In genomic region chr7:127589637-127590036, GRCm38 (mm10) we compare ENCODE assay signal across 8 mouse cellular contexts. TPM values are rescaled to one million over a fixed set of nuclear protein-coding genes. Genes with fewer than 3 reads are reported as not detected.
DNase-seq lines count a peak whose midpoint lies in the region; ATAC-seq and TF ChIP-seq lines count a peak whose summit lies in the region.

No protein-coding gene starts in this region.

- peaks cover 49 to 68% of the 10 kb centered on the region in 2 experiments for H3K36me3 ChIP-seq in CH12.LX (replicated peaks in 1 of 2; ENCODE audit: control insufficient read depth in 1 of 2, insufficient read depth in 1 of 2, low read length in 1 of 2)
- H3K36me3 ChIP-seq in forebrain, postnatal 0 days (ENCODE audit: insufficient read depth), result peaks cover 52% of the 10 kb centered on the region
- H3K36me3 ChIP-seq in liver, embryonic 16.5 days (ENCODE audit: control insufficient read depth, insufficient read depth), result peaks cover 45% of the 10 kb centered on the region

- in situ Hi-C loops in CH12.LX (cut with MboI; ENCODE audit: low pct_ligation_motif_present, low pct_unique_long_range_greater_than_20kb, low sequenced_read_pairs), result no loop called here

- dilution Hi-C loops in CH12.LX (cut with MboI; ENCODE audit: extremely low pct_ligation_motif_present, extremely low pct_unique_long_range_greater_than_20kb, low sequenced_read_pairs), result no loop called here

- no peak for TF ChIP-seq CTCF in CH12.LX (conservative IDR thresholded peaks at IDR 0.05 in 1 of 2, IDR thresholded peaks at IDR 0.05 in 1 of 2; ENCODE audit: low read depth in 2 of 2, low read length in 2 of 2)
- no peak for TF ChIP-seq CTCF in forebrain, postnatal 0 days (IDR thresholded peaks at IDR 0.05; ENCODE audit: low read depth)

- peaks cover 7 to 63% of the 10 kb centered on the region in 2 experiments; a peak in 3 of 4 replicates for H3K4me1 ChIP-seq in CH12.LX (ENCODE audit: control insufficient read depth in 1 of 2, insufficient read depth in 2 of 2)
- no peaks in the 10 kb centered on the region for H3K4me1 ChIP-seq in forebrain, postnatal 0 days (ENCODE audit: insufficient read depth)
- peaks cover 38% of the 10 kb centered on the region for H3K4me1 ChIP-seq in liver, embryonic 16.5 days (ENCODE audit: control insufficient read depth, low read depth, low read length)

- peaks cover 13% of the 10 kb centered on the region for H3K79me2 ChIP-seq in CH12.LX (replicated peaks; ENCODE audit: control insufficient read depth, extremely low read depth, insufficient read depth, poor library complexity, severe bottlenecking)

- H3K27ac ChIP-seq in CH12.LX (ENCODE audit: insufficient read depth, low read depth), result no peak overlapping the region
- no peak overlapping the region for H3K27ac ChIP-seq in forebrain, postnatal 0 days (ENCODE audit: low read depth, low read length)
- H3K27ac ChIP-seq in liver, embryonic 16.5 days (ENCODE audit: low read length), result no peak overlapping the region

- 93% methylated on average over 9 of the region's 9 CpGs for WGBS in forebrain, postnatal 0 days
- WGBS in liver, embryonic 16.5 days (ENCODE audit: insufficient replicate concordance), result 89% methylated on average over 9 of the region's 9 CpGs

- DNase-seq in heart, adult 11 months, result peak; percentile 91
- no peak for DNase-seq in heart, adult 9 months (ENCODE audit: low spot score in 2 of 2)
- no peak for DNase-seq in CH12.LX (ENCODE audit: extremely low read depth)
- no peak for DNase-seq in forebrain, postnatal 0 days
- no peak for DNase-seq in cerebellum, postnatal 10 days
- DNase-seq in frontal cortex, postnatal 36 days (ENCODE audit: low spot score in 2 of 2), result no peak

- TF ChIP-seq RAD21 in CH12.LX (IDR thresholded peaks at IDR 0.05; ENCODE audit: low read depth, low read length), result no peak

- H3K27me3 ChIP-seq in CH12.LX (replicated peaks), result no peaks in the 10 kb centered on the region
- no peaks in the 10 kb centered on the region for H3K27me3 ChIP-seq in forebrain, postnatal 0 days (ENCODE audit: insufficient read depth, low read length)
- no peaks in the 10 kb centered on the region for H3K27me3 ChIP-seq in liver, embryonic 16.5 days (ENCODE audit: control insufficient read depth, insufficient read depth, low read depth, low read length)

- no peak for TF ChIP-seq EP300 in CH12.LX (IDR thresholded peaks at IDR 0.05; ENCODE audit: low read length)

- H3K4me3 ChIP-seq in CH12.LX (replicated peaks in 1 of 3; ENCODE audit: low read depth in 2 of 3, low read length in 2 of 3, poor library complexity in 1 of 3), result peak overlapping the region; percentile 86 to 97 (median 87)
- H3K4me3 ChIP-seq in forebrain, postnatal 0 days (ENCODE audit: low read depth, low read length), result peak overlapping the region; percentile 82
- peak overlapping the region; percentile 92 for H3K4me3 ChIP-seq in liver, embryonic 16.5 days (ENCODE audit: low read depth, low read length)

- TF ChIP-seq POLR2A in CH12.LX (IDR thresholded peaks at IDR 0.05; ENCODE audit: low read depth, low read length), result no peak

- H3K4me2 ChIP-seq in CH12.LX (ENCODE audit: insufficient read depth, low read depth, poor library complexity, severe bottlenecking), result peak overlapping the region; percentile 34
- H3K4me2 ChIP-seq in forebrain, postnatal 0 days (ENCODE audit: low read depth), result peak overlapping the region; percentile 76
- peak overlapping the region; percentile 97 for H3K4me2 ChIP-seq in liver, embryonic 16.5 days (ENCODE audit: low read depth, low read length)

- 0 out of 2 replicates have a peak overlapping the region, but pooled peaks have one; percentile 86 for H3K9ac ChIP-seq in CH12.LX (ENCODE audit: insufficient read depth, low read depth)
- H3K9ac ChIP-seq in forebrain, postnatal 0 days, result no peak overlapping the region
- H3K9ac ChIP-seq in liver, embryonic 16.5 days (ENCODE audit: low read depth, low read length), result no peak overlapping the region

- no peaks in the 10 kb centered on the region for H3K9me3 ChIP-seq in CH12.LX (replicated peaks; ENCODE audit: low read length)
- H3K9me3 ChIP-seq in forebrain, postnatal 0 days (ENCODE audit: low read length), result no peaks in the 10 kb centered on the region
- no peaks in the 10 kb centered on the region for H3K9me3 ChIP-seq in liver, embryonic 16.5 days (replicated peaks; ENCODE audit: control insufficient read depth, low read length)

- no peak for ATAC-seq in forebrain, postnatal 0 days
- no peak for ATAC-seq in liver, embryonic 16.5 days (ENCODE audit: low read depth)
- no peak for ATAC-seq in activated CD4-positive, CD25-positive, alpha-beta regulatory T cell, adult 4 months

TF ChIP-seq in CH12.LX, 34 proteins besides CTCF, POLR2A, EP300 and RAD21:
- no peak for TF ChIP-seq MAZ (IDR thresholded peaks at IDR 0.05; ENCODE audit: low read depth, low read length)
- TF ChIP-seq JUN (IDR thresholded peaks at IDR 0.05; ENCODE audit: insufficient read depth, low read depth, low read length), result no peak
- TF ChIP-seq USF2 (conservative IDR thresholded peaks at IDR 0.05; ENCODE audit: low read depth, low read length), result no peak
- TF ChIP-seq CHD2 (IDR thresholded peaks at IDR 0.05; ENCODE audit: low read length), result no peak
- TF ChIP-seq RCOR1 (conservative IDR thresholded peaks at IDR 0.05; ENCODE audit: low read depth, low read length), result no peak
- TF ChIP-seq KAT2A (IDR thresholded peaks at IDR 0.05; ENCODE audit: insufficient replicate concordance, low read length), result no peak
- no peak for TF ChIP-seq ELF1 (IDR thresholded peaks at IDR 0.05; ENCODE audit: low read depth, low read length)
- no peak for TF ChIP-seq IRF4 (IDR thresholded peaks at IDR 0.05; ENCODE audit: low read depth, low read length)
- no peak for TF ChIP-seq USF1 (IDR thresholded peaks at IDR 0.05; ENCODE audit: low read depth, low read length)
- TF ChIP-seq NELFE (IDR thresholded peaks at IDR 0.05; ENCODE audit: low read depth, low read length), result no peak
- no peak for TF ChIP-seq MXI1 (IDR thresholded peaks at IDR 0.05; ENCODE audit: low read depth, low read length)
- TF ChIP-seq NRF1 (IDR thresholded peaks at IDR 0.05; ENCODE audit: low read depth, low read length), result no peak
- no peak for TF ChIP-seq UBTF (IDR thresholded peaks at IDR 0.05; ENCODE audit: low read depth, low read length)
- no peak for TF ChIP-seq TBP (conservative IDR thresholded peaks at IDR 0.05; ENCODE audit: low read depth, low read length)
- no peak for TF ChIP-seq GABPA (IDR thresholded peaks at IDR 0.05; ENCODE audit: insufficient replicate concordance, low read depth, low read length)
- TF ChIP-seq MEF2A (IDR thresholded peaks at IDR 0.05; ENCODE audit: borderline replicate concordance, low read depth, low read length), result no peak
- no peak for TF ChIP-seq MYC (IDR thresholded peaks at IDR 0.05; ENCODE audit: low read depth, low read length)

RNA-seq across cellular contexts. Expression of gene Rnf40, which starts 1.1 kb away (rescaled TPM):
- total RNA-seq in CH12.LX (2012; rRNA removed) (48.6 and 50.9 TPM in 2 replicates), CH12.LX (2014; rRNA removed) (39.3 and 40.6 TPM in 2 replicates)
- polyA plus RNA-seq in CH12.LX (2012; ENCODE audit: insufficient read length, low read depth), result 73.0 and 95.2 TPM in 2 replicates
- total RNA-seq in forebrain, postnatal 0 days (2014; rRNA removed), result 49.8 and 60.1 TPM in 2 replicates
- polyA plus RNA-seq in forebrain, postnatal 0 days (2015; fragmentation: Nextera tagmentation; extraction: Ambion mirVana), result 34.5 and 37.8 TPM in 2 replicates
- polyA plus RNA-seq in liver, embryonic 16.5 days (2015; fragmentation: Nextera tagmentation; extraction: Ambion mirVana), result 17.5 and 18.0 TPM in 2 replicates
- polyA plus RNA-seq in activated CD4-positive, CD25-positive, alpha-beta regulatory T cell, adult 4 months (2017; shearing (Covaris generic)), result 10 to 100 TPM; 25.3 to 26.1 TPM

RNA-seq across cellular contexts. Expression of gene Ccdc189, which starts 1.2 kb away (rescaled TPM):
- total RNA-seq in CH12.LX (2012; rRNA removed), result 2.2 and 2.9 TPM in 2 replicates
- 2.2 and 2.9 TPM in 2 replicates for total RNA-seq in CH12.LX (2014; rRNA removed)
- 2.0 and 2.1 TPM in 2 replicates for polyA plus RNA-seq in CH12.LX (2012; ENCODE audit: insufficient read length, low read depth)
- 9.0 and 11.0 TPM in 2 replicates for total RNA-seq in forebrain, postnatal 0 days (2014; rRNA removed)
- polyA plus RNA-seq in forebrain, postnatal 0 days (2015; fragmentation: Nextera tagmentation; extraction: Ambion mirVana), result 10.1 and 16.0 TPM in 2 replicates
- 5.9 and 6.5 TPM in 2 replicates for polyA plus RNA-seq in liver, embryonic 16.5 days (2015; fragmentation: Nextera tagmentation; extraction: Ambion mirVana)
- polyA plus RNA-seq in activated CD4-positive, CD25-positive, alpha-beta regulatory T cell, adult 4 months (2017; shearing (Covaris generic)), result 1 to 10 TPM in 1 of 2 experiments, under 1 TPM in 1; 0.57 to 1.4 TPM

RNA-seq across cellular contexts. Expression of gene Phkg2, which starts 16.5 kb away (rescaled TPM):
- 23.3 and 25.5 TPM in 2 replicates for total RNA-seq in CH12.LX (2012; rRNA removed)
- 33.1 and 34.7 TPM in 2 replicates for total RNA-seq in CH12.LX (2014; rRNA removed)
- 65.0 and 67.2 TPM in 2 replicates for polyA plus RNA-seq in CH12.LX (2012; ENCODE audit: insufficient read length, low read depth)
- 45.7 and 62.4 TPM in 2 replicates for total RNA-seq in forebrain, postnatal 0 days (2014; rRNA removed)
- polyA plus RNA-seq in forebrain, postnatal 0 days (2015; fragmentation: Nextera tagmentation; extraction: Ambion mirVana), result 53.4 and 53.8 TPM in 2 replicates
- 19.7 and 21.1 TPM in 2 replicates for polyA plus RNA-seq in liver, embryonic 16.5 days (2015; fragmentation: Nextera tagmentation; extraction: Ambion mirVana)
- polyA plus RNA-seq in activated CD4-positive, CD25-positive, alpha-beta regulatory T cell, adult 4 months (2017; shearing (Covaris generic)), result 10 to 100 TPM; 73.7 to 85.5 TPM

RNA-seq across cellular contexts. Expression of gene Zfp629, which starts 26.0 kb away (rescaled TPM):
- total RNA-seq in CH12.LX (2012; rRNA removed) (2.4 and 3.2 TPM in 2 replicates), CH12.LX (2014; rRNA removed) (0.38 and 0.59 TPM in 2 replicates)
- 0.48 and 0.94 TPM in 2 replicates for polyA plus RNA-seq in CH12.LX (2012; ENCODE audit: insufficient read length, low read depth)
- 27.6 and 35.7 TPM in 2 replicates for total RNA-seq in forebrain, postnatal 0 days (2014; rRNA removed)
- polyA plus RNA-seq in forebrain, postnatal 0 days (2015; fragmentation: Nextera tagmentation; extraction: Ambion mirVana), result 9.6 and 10.5 TPM in 2 replicates
- polyA plus RNA-seq in liver, embryonic 16.5 days (2015; fragmentation: Nextera tagmentation; extraction: Ambion mirVana), result 1.4 and 2.1 TPM in 2 replicates
- polyA plus RNA-seq in activated CD4-positive, CD25-positive, alpha-beta regulatory T cell, adult 4 months (2017; shearing (Covaris generic)), result under 1 TPM in 1 of 2 experiments, not detected in 1; 0.18 TPM

RNA-seq across cellular contexts. Expression of gene Tmem265, which starts 28.4 kb away (rescaled TPM):
- 0.93 TPM in 1 of 2 replicates, not detected in the other for total RNA-seq in CH12.LX (2012; rRNA removed)
- total RNA-seq in CH12.LX (2014; rRNA removed), result 2.3 and 3.0 TPM in 2 replicates
- not detected in 2 replicates for polyA plus RNA-seq in CH12.LX (2012; ENCODE audit: insufficient read length, low read depth)
- 2.4 and 2.8 TPM in 2 replicates for total RNA-seq in forebrain, postnatal 0 days (2014; rRNA removed)
- 3.8 and 7.7 TPM in 2 replicates for polyA plus RNA-seq in forebrain, postnatal 0 days (2015; fragmentation: Nextera tagmentation; extraction: Ambion mirVana)
- polyA plus RNA-seq in liver, embryonic 16.5 days (2015; fragmentation: Nextera tagmentation; extraction: Ambion mirVana), result 2.9 and 4.3 TPM in 2 replicates
- polyA plus RNA-seq in activated CD4-positive, CD25-positive, alpha-beta regulatory T cell, adult 4 months (2017; shearing (Covaris generic)), result 10 to 100 TPM; 52.4 to 58.5 TPM

Comparison
In these comparisons a context has a peak if more than half of its experiments do, and no peak if none do; other contexts are left out.
1. H3K4me2 ChIP-seq: peak in every context shown above with its lines; median percentile 97 in liver, embryonic 16.5 days; 76 in forebrain, postnatal 0 days; 34 in CH12.LX.